Mouse (Mus musculus): ENCODE measurements around the gene Hba-a1. TPM values are rescaled to one million over a fixed set of nuclear protein-coding genes. Genes with fewer than 3 reads are reported as not detected.

Hba-a1 gene
- polyA plus RNA-seq, 1 experiment from 2014 or later, result 72,929 TPM

DNA sequence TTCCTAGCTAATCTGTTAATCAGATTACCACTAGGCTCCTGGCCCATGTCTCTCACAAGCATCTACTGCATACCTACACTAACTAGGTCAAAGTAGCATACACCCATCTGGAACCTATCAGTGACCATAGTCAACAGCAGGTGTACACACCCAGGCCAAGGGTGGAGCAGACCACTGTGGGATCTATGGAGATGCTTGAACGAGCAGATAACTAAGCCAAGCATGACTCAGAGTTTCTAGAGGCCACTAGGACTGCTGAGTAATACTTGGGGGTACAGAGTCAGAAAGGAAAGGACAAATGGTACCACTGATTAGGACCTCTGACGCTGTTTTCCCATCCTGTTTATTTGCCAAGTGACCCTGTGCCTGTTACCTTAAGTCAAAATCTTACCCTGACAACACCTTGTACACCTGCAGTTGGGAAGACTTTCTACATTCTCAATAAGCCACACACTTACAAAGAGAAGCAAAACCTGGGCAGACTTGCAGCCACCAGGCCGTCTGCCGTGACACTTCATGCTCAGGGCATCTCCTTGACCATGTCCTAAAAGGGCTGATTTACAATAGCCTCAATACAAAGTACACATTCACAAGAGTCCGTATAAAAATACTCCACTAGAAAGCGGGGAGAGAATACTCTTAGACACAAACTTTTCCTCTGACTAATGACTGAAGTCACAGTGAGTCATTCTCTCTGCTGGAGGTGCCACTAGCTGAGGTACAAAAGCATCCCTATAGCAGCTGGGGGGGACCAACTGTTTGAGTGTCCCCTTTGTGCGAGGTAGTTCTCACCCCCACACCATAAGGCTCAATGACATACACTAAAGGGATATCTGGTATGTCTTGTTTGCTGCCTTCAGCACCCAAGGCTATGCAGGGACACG is 32.2 kb upstream of the Hba-a1 start:
- 52% methylated on average over 8 of the region's 8 CpGs for WGBS (ENCODE audit: insufficient replicate concordance)
- Histone ChIP-seq H3K4me3 (ENCODE audit: low read depth, low read length) (peak overlapping the region; percentile 26; the same call in 1 of the 2 replicates), H3K36me3 (ENCODE audit: control insufficient read depth, insufficient read depth) (peaks cover 25% of the 10 kb centered on the region), H3K9ac (ENCODE audit: low read depth, low read length) (peak overlapping the region; percentile 68), H3K4me1 (ENCODE audit: control insufficient read depth, low read depth, low read length) (peaks cover 85% of the 10 kb centered on the region), H3K27me3 (ENCODE audit: control insufficient read depth, insufficient read depth, low read depth, low read length) (no peaks in the 10 kb centered on the region), H3K27ac (ENCODE audit: low read length) (peak overlapping the region; percentile 97), H3K9me3 (replicated peaks; ENCODE audit: control insufficient read depth, low read length) (no peaks in the 10 kb centered on the region), H3K4me2 (ENCODE audit: low read depth, low read length) (peak overlapping the region; percentile 43)
- peak; percentile 98 for ATAC-seq (ENCODE audit: low read depth)

DNA sequence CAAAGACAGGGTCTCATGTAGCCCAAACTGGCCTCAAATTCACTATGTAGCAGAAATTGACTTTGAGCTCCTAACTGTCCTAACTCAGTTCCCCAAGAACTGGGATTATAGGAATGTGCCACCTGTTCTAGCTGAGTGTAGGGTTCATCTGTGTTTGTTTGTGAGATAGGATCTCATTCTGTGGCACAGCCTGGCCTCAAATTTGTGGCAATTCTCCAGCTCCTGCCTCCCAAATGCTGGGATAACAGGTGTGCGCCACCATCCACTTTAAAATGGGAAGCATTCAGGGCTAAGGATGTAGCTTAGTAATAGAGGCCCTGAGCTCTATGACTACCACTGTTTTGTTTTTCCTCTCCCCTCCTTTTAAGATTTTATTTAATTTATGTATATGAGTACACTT is 30.2 kb upstream of the Hba-a1 start:
- Histone ChIP-seq H3K4me2 (ENCODE audit: low read depth, low read length) (no peak overlapping the region), H3K9ac (ENCODE audit: low read depth, low read length) (peak overlapping the region; percentile 7), H3K27me3 (ENCODE audit: control insufficient read depth, insufficient read depth, low read depth, low read length) (no peaks in the 10 kb centered on the region), H3K9me3 (replicated peaks; ENCODE audit: control insufficient read depth, low read length) (no peaks in the 10 kb centered on the region), H3K27ac (ENCODE audit: low read length) (peak overlapping the region; percentile 97), H3K4me1 (ENCODE audit: control insufficient read depth, low read depth, low read length) (peaks cover 80% of the 10 kb centered on the region), H3K36me3 (ENCODE audit: control insufficient read depth, insufficient read depth) (peaks cover 19% of the 10 kb centered on the region), H3K4me3 (ENCODE audit: low read depth, low read length) (no peak overlapping the region)
- 94% methylated on average over 1 of the region's 1 CpGs for WGBS (ENCODE audit: insufficient replicate concordance)
- no peak for ATAC-seq (ENCODE audit: low read depth)

DNA sequence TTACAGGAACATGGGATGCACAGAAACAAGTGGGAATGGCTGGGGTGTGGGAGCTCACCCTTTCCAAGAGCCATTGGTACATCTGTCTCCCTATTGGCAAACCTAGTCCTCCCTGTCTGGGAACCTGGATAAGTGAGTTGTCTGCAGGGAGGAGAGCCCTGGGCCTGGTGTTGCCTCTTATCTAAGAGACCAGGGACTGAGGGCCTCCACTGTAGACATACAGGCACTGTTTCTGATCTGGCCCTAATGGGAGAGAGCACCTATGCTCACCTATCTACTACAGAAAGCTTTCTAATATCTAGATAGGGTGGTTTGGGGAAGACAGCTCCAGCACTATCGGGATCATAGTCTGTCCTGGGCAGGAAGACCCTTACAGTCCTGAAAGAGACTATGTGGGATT is 27.2 kb upstream of the Hba-a1 start:
- no peaks in the 10 kb centered on the region for H3K9me3 ChIP-seq (replicated peaks; ENCODE audit: control insufficient read depth, low read length)
- H3K4me3 ChIP-seq (ENCODE audit: low read depth, low read length), result peak overlapping the region; percentile 15; the same call in 1 of the 2 replicates
- peak overlapping the region; percentile 97 for H3K27ac ChIP-seq (ENCODE audit: low read length)
- H3K4me1 ChIP-seq (ENCODE audit: control insufficient read depth, low read depth, low read length), result peaks cover 63% of the 10 kb centered on the region
- H3K27me3 ChIP-seq (ENCODE audit: control insufficient read depth, insufficient read depth, low read depth, low read length), result no peaks in the 10 kb centered on the region
- WGBS (ENCODE audit: insufficient replicate concordance), result 19% methylated on average over 1 of the region's 1 CpGs
- ATAC-seq (ENCODE audit: low read depth), result peak; percentile 99
- peak overlapping the region; percentile 50 for H3K4me2 ChIP-seq (ENCODE audit: low read depth, low read length)
- peaks cover 12% of the 10 kb centered on the region for H3K36me3 ChIP-seq (ENCODE audit: control insufficient read depth, insufficient read depth)
- H3K9ac ChIP-seq (ENCODE audit: low read depth, low read length), result peak overlapping the region; percentile 69

DNA sequence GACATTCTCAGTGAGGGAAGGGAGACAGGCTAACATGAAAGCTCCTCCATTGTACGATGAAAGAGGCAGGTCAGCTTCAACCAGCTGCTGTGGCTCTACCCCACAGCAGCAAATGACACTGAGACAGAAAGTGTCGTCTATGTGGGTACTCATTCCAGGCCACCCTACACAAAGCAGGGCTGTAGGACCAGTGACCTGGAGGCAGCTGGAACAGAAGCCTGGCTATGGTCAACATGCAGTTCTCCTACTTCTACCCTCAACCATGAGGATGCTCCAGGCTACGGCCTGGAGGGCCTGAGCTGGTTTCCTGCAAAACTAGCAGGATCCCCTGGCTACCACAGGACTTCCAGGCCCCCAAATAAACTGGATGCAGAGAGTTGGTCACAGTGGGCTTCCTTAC is 26.7 kb upstream of the Hba-a1 start:
- H3K27me3 ChIP-seq (ENCODE audit: control insufficient read depth, insufficient read depth, low read depth, low read length), result no peaks in the 10 kb centered on the region
- no peak; the same call in 1 of the 2 replicates for ATAC-seq (ENCODE audit: low read depth)
- H3K4me1 ChIP-seq (ENCODE audit: control insufficient read depth, low read depth, low read length), result peaks cover 59% of the 10 kb centered on the region
- H3K36me3 ChIP-seq (ENCODE audit: control insufficient read depth, insufficient read depth), result peaks cover 12% of the 10 kb centered on the region
- H3K27ac ChIP-seq (ENCODE audit: low read length), result peak overlapping the region; percentile 97
- H3K9me3 ChIP-seq (replicated peaks; ENCODE audit: control insufficient read depth, low read length), result no peaks in the 10 kb centered on the region
- peak overlapping the region; percentile 44 for H3K4me2 ChIP-seq (ENCODE audit: low read depth, low read length)
- H3K9ac ChIP-seq (ENCODE audit: low read depth, low read length), result peak overlapping the region; percentile 69
- WGBS (ENCODE audit: insufficient replicate concordance), result 40% methylated on average over 3 of the region's 3 CpGs
- peak overlapping the region; percentile 2; the same call in 1 of the 2 replicates for H3K4me3 ChIP-seq (ENCODE audit: low read depth, low read length)

DNA sequence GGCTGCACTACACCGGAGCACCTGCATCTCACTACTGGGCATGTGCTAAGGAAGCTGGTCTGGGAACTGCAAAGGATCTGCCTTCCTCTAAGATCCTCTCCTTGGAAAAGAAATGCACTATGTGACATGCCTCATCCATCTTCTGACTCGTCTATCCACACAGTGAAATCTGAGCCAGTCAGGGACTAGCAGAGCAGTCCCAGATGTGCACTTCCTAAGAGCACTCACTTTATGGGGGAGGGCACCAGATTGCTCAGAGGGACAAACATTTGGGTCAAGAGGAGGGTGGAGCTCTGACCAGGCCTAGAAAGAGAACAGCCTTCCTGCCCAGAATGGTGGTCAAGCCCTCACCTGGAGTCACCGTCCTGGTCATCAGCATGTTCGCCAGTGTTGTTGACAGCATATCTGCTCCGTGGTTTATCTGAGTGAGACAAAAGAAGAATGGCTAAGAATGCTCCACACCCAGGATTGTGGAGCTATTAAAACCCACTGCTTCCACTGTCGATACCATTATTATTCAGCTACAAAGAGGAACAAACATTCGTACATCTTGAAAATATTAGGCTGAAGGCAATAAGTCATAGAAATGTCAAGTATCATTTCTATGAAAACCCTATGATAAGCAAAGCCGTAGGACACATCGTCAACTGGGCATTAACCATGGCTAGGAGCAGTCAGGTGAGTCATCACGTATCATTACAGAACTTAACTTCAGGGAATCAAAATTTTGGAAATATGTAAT is 20.5 kb upstream of the Hba-a1 start:
- Histone ChIP-seq H3K9me3 (replicated peaks; ENCODE audit: control insufficient read depth, low read length) (no peaks in the 10 kb centered on the region), H3K27me3 (ENCODE audit: control insufficient read depth, insufficient read depth, low read depth, low read length) (no peaks in the 10 kb centered on the region), H3K9ac (ENCODE audit: low read depth, low read length) (peak overlapping the region; percentile 40; the same call in 1 of the 2 replicates), H3K4me1 (ENCODE audit: control insufficient read depth, low read depth, low read length) (peaks cover 47% of the 10 kb centered on the region), H3K27ac (ENCODE audit: low read length) (peak overlapping the region; percentile 81), H3K4me2 (ENCODE audit: low read depth, low read length) (no peak overlapping the region), H3K36me3 (ENCODE audit: control insufficient read depth, insufficient read depth) (peaks cover 5% of the 10 kb centered on the region; the same call in 1 of the 2 replicates), H3K4me3 (ENCODE audit: low read depth, low read length) (no peak overlapping the region)
- ATAC-seq (ENCODE audit: low read depth), result no peak
- 81% methylated on average over 10 of the region's 10 CpGs for WGBS (ENCODE audit: insufficient replicate concordance)

DNA sequence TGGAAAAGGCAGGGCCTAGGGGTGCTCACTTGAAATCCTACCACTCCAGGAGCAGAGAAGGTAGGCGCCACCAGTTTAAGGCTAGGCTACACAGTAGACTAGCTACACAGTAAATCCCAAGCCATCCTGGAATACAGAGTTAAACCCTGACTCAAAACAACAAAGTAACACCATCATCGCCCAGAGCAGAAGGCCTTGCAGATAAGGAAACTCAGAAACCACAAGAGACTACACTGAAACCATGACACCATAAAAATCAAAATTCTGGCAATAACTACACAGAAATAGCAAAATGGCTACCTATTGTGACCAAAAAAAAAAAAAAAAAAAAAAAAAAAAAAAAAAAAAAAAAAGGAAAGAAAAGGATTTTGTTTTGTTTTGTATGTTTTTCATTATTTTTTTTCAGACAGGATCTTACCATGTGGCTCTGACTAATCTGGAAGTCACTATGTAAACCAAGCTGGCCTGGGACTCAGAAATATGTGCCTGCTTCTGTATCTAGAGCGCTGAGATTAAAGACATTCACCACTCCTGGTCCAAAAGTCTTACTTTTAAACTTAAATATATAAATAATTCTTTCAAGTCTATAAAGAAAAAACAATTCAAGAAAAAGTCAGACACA is 18.1 kb upstream of the Hba-a1 start:
- peak overlapping the region; percentile 99 for H3K27ac ChIP-seq (ENCODE audit: low read length)
- no peak overlapping the region for H3K4me3 ChIP-seq (ENCODE audit: low read depth, low read length)
- no peaks in the 10 kb centered on the region for H3K27me3 ChIP-seq (ENCODE audit: control insufficient read depth, insufficient read depth, low read depth, low read length)
- ATAC-seq (ENCODE audit: low read depth), result peak; percentile 73
- H3K4me2 ChIP-seq (ENCODE audit: low read depth, low read length), result peak overlapping the region; percentile 45
- peak overlapping the region; percentile 68 for H3K9ac ChIP-seq (ENCODE audit: low read depth, low read length)
- WGBS (ENCODE audit: insufficient replicate concordance), result 46% methylated on average over 3 of the region's 3 CpGs
- H3K36me3 ChIP-seq (ENCODE audit: control insufficient read depth, insufficient read depth), result peaks cover 4% of the 10 kb centered on the region; the same call in 1 of the 2 replicates
- H3K4me1 ChIP-seq (ENCODE audit: control insufficient read depth, low read depth, low read length), result peaks cover 59% of the 10 kb centered on the region
- H3K9me3 ChIP-seq (replicated peaks; ENCODE audit: control insufficient read depth, low read length), result no peaks in the 10 kb centered on the region

DNA sequence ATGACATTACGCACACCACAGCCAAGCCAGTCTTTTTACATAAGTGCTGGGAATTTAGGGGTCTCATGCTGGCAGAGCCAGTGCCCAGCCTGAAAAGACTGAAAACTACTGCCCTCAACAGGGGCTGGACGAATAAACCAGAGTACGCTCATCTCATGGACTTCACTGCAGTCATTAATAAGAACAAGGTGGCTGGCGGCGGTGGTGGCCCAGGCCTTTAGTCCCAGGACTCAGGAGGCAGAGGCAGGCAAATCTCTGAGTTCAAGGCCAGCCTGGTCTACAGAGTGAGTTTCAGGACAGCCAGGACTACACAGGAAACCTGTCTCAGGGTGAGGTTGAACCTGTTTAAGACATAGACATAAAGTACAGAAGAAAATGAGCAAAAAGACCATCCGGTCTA is 17.1 kb upstream of the Hba-a1 start:
- 82% methylated on average over 6 of the region's 6 CpGs for WGBS (ENCODE audit: insufficient replicate concordance)
- H3K36me3 ChIP-seq (ENCODE audit: control insufficient read depth, insufficient read depth), result no peaks in the 10 kb centered on the region; the same call in 1 of the 2 replicates

DNA sequence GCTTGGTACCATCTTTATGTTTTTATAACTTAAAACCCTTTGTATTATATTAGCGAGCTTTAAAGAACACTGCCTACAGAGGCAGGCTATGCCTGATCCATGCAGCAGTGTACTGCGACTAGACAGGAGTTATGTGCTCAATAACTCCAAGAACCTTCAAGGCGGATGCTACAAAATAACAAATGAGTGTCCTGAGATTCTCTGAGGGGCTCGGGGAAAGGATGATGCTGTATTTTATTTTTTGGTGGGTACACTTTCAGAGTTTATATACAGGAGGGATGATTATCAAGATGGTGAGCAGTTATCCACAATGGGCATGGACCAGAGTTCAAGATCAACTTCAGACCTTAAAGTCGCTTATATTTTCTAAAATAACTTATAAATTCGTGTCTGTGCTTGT is 16.5 kb upstream of the Hba-a1 start:
- H3K4me2 ChIP-seq (ENCODE audit: low read depth, low read length), result peak overlapping the region; percentile 74
- peak overlapping the region; percentile 85 for H3K4me3 ChIP-seq (ENCODE audit: low read depth, low read length)
- H3K27ac ChIP-seq (ENCODE audit: low read length), result peak overlapping the region; percentile 99
- H3K27me3 ChIP-seq (ENCODE audit: control insufficient read depth, insufficient read depth, low read depth, low read length), result no peaks in the 10 kb centered on the region
- H3K9me3 ChIP-seq (replicated peaks; ENCODE audit: control insufficient read depth, low read length), result no peaks in the 10 kb centered on the region
- no peaks in the 10 kb centered on the region; the same call in 1 of the 2 replicates for H3K36me3 ChIP-seq (ENCODE audit: control insufficient read depth, insufficient read depth)
- WGBS (ENCODE audit: insufficient replicate concordance), result 22% methylated on average over 6 of the region's 6 CpGs
- H3K9ac ChIP-seq (ENCODE audit: low read depth, low read length), result peak overlapping the region; percentile 98
- no peak for ATAC-seq (ENCODE audit: low read depth)
- H3K4me1 ChIP-seq (ENCODE audit: control insufficient read depth, low read depth, low read length), result peaks cover 71% of the 10 kb centered on the region

More for the DNA sequence above, 17.1 kb upstream of the Hba-a1 start:
- H3K4me3 ChIP-seq (ENCODE audit: low read depth, low read length), result no peak overlapping the region
- no peaks in the 10 kb centered on the region for H3K9me3 ChIP-seq (replicated peaks; ENCODE audit: control insufficient read depth, low read length)
- peak overlapping the region; percentile 99 for H3K27ac ChIP-seq (ENCODE audit: low read length)
- H3K4me1 ChIP-seq (ENCODE audit: control insufficient read depth, low read depth, low read length), result peaks cover 65% of the 10 kb centered on the region
- H3K4me2 ChIP-seq (ENCODE audit: low read depth, low read length), result peak overlapping the region; percentile 15
- no peaks in the 10 kb centered on the region for H3K27me3 ChIP-seq (ENCODE audit: control insufficient read depth, insufficient read depth, low read depth, low read length)
- peak overlapping the region; percentile 54 for H3K9ac ChIP-seq (ENCODE audit: low read depth, low read length)
- no peak for ATAC-seq (ENCODE audit: low read depth)
